Mouse (Mus musculus) liver, adult 2 months (tissue): ENCODE measurements around the gene Cdkal1.

Experiments used
- CTCF ChIP-seq: fragments of 200-500 bp; IDR thresholded peaks from 2 replicates; pipeline ENCODE4 v1.5.1; 2011; ENCODE audit warnings: low read depth, low read length, control low read depth
- POLR2A ChIP-seq: fragments of 200-500 bp; IDR thresholded peaks from 2 replicates; pipeline ENCODE4 v1.6.1; 2011; ENCODE audit warnings: low read length, control low read depth; ENCODE audit not compliant: insufficient read depth; ENCODE audit errors: extremely low read depth

DNA sequence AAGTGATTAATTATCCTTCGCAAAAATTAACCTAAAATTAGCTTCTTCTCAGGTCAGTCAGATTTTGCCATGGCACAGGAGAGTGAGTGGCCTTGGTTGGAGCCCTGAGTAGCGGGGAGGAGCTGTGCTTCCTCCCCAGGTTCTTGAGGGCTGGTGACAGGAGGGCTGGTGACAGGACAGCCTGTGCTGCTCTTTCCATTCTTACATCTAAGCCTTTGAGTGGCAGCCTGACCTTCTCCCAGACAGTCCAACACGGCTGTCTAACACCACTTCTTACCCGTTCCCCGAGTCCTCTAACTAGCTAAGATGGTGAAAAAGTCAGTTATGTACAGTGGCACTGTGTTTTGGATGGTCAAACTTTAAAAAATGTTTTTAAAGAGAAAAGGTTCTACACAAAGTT is 452.3 kb downstream of the Cdkal1 start:
- TF ChIP-seq POLR2A (no peak), CTCF (no peak)
